8 mouse cellular contexts compared by ENCODE assay signal in genomic region chr13:41355552-41355951, GRCm38 (mm10).
DNase-seq lines count a peak whose midpoint lies in the region; ATAC-seq and TF ChIP-seq lines count a peak whose summit lies in the region.

No protein-coding gene starts in this region.

- DNase-seq in MEL (ENCODE audit: low read depth, low spot score) = no peak
- peak; percentile 60 for DNase-seq in lung, postnatal 14 days
- no peak for DNase-seq in layer of hippocampus, adult 11-12 months (ENCODE audit: low spot score)
- DNase-seq in urinary bladder, adult 18-20 months (ENCODE audit: low spot score in 2 of 2) = no peak
- no peak for DNase-seq in retina, embryonic 14.5 days (ENCODE audit: low spot score)
- DNase-seq in layer of hippocampus, postnatal 14 days (ENCODE audit: low spot score in 2 of 2) = no peak

- H3K9ac ChIP-seq in MEL (ENCODE audit: control insufficient read depth, low read depth, low read length, poor library complexity, severe bottlenecking) = no peak overlapping the region
- H3K9ac ChIP-seq in embryonic facial prominence, embryonic 15.5 days = no peak overlapping the region
- H3K9ac ChIP-seq in intestine, postnatal 0 days (ENCODE audit: low read depth, low read length) = no peak overlapping the region

- no peak for TF ChIP-seq CTCF in MEL (IDR thresholded peaks at IDR 0.05 in 2 of 3, conservative IDR thresholded peaks at IDR 0.05 in 1 of 3; ENCODE audit: control insufficient read depth in 1 of 3, insufficient read depth in 1 of 3, low read depth in 2 of 3, low read length in 3 of 3, poor library complexity in 1 of 3, severe bottlenecking in 1 of 3)
- no peak for TF ChIP-seq CTCF in intestine, postnatal 0 days (IDR thresholded peaks at IDR 0.05; ENCODE audit: low read depth)

- no peak for ATAC-seq in embryonic facial prominence, embryonic 15.5 days (ENCODE audit: insufficient number of reproducible peaks, low FRiP score, low TSS enrichment, low read depth)
- ATAC-seq in intestine, postnatal 0 days = peak; percentile 65

- TF ChIP-seq POLR2A in MEL (IDR thresholded peaks at IDR 0.05; ENCODE audit: control insufficient read depth in 1 of 2, insufficient read depth in 1 of 2, low read depth in 1 of 2, low read length in 2 of 2, poor library complexity in 1 of 2) = no peak

- no peak for TF ChIP-seq RAD21 in MEL (IDR thresholded peaks at IDR 0.05; ENCODE audit: low read depth, low read length)

- H3K4me2 ChIP-seq in embryonic facial prominence, embryonic 15.5 days (replicated peaks) = peak overlapping the region; percentile 73
- H3K4me2 ChIP-seq in intestine, postnatal 0 days (replicated peaks; ENCODE audit: low read depth) = peak overlapping the region; percentile 78

- H3K4me1 ChIP-seq in MEL (ENCODE audit: control insufficient read depth in 1 of 2, insufficient read depth in 2 of 2, low read length in 2 of 2) = no peaks in the 10 kb centered on the region
- H3K4me1 ChIP-seq in embryonic facial prominence, embryonic 15.5 days = peaks cover 58% of the 10 kb centered on the region
- H3K4me1 ChIP-seq in intestine, postnatal 0 days (replicated peaks; ENCODE audit: control insufficient read depth, insufficient read depth, low read length) = peaks cover 20% of the 10 kb centered on the region

- H3K36me3 ChIP-seq in MEL (ENCODE audit: control insufficient read depth in 1 of 2, insufficient read depth in 2 of 2, low read length in 2 of 2) = peaks cover 0 to 4% of the 10 kb centered on the region in 2 experiments; a peak in 1 of 4 replicates
- no peaks in the 10 kb centered on the region for H3K36me3 ChIP-seq in embryonic facial prominence, embryonic 15.5 days
- H3K36me3 ChIP-seq in intestine, postnatal 0 days (ENCODE audit: control insufficient read depth, insufficient read depth) = no peaks in the 10 kb centered on the region

- H3K9me3 ChIP-seq in MEL (replicated peaks; ENCODE audit: insufficient read depth, low read length) = no peaks in the 10 kb centered on the region
- H3K9me3 ChIP-seq in embryonic facial prominence, embryonic 15.5 days (replicated peaks) = no peaks in the 10 kb centered on the region
- H3K9me3 ChIP-seq in intestine, postnatal 0 days (ENCODE audit: control insufficient read depth) = no peaks in the 10 kb centered on the region

- no peak for TF ChIP-seq EP300 in MEL (IDR thresholded peaks at IDR 0.05; ENCODE audit: low read depth in 1 of 2, low read length in 2 of 2)

- no peaks in the 10 kb centered on the region for H3K27me3 ChIP-seq in MEL (ENCODE audit: control insufficient read depth in 1 of 2, insufficient read depth in 2 of 2, low read length in 2 of 2)
- no peaks in the 10 kb centered on the region; the same call in 1 of the 2 replicates for H3K27me3 ChIP-seq in embryonic facial prominence, embryonic 15.5 days
- no peaks in the 10 kb centered on the region for H3K27me3 ChIP-seq in intestine, postnatal 0 days (replicated peaks; ENCODE audit: control insufficient read depth, insufficient read depth, low read length)

- no peak overlapping the region for H3K27ac ChIP-seq in MEL (ENCODE audit: control insufficient read depth, low read depth, low read length)
- H3K27ac ChIP-seq in embryonic facial prominence, embryonic 15.5 days (replicated peaks) = peak overlapping the region; percentile 44; the same call in 1 of the 2 replicates
- no peak overlapping the region for H3K27ac ChIP-seq in intestine, postnatal 0 days (ENCODE audit: low read depth, low read length)

- H3K79me2 ChIP-seq in MEL (ENCODE audit: control insufficient read depth, insufficient read depth, low read length, poor library complexity) = no peaks in the 10 kb centered on the region

- WGBS in embryonic facial prominence, embryonic 15.5 days = 23% methylated on average over 2 of the region's 2 CpGs
- WGBS in intestine, postnatal 0 days = 11% methylated on average over 2 of the region's 2 CpGs

- H3K4me3 ChIP-seq in MEL (ENCODE audit: control insufficient read depth in 1 of 2, insufficient read depth in 1 of 2, low read depth in 2 of 2, low read length in 2 of 2) = no peak overlapping the region
- peak overlapping the region; percentile 18; the same call in 1 of the 2 replicates for H3K4me3 ChIP-seq in embryonic facial prominence, embryonic 15.5 days (replicated peaks)
- H3K4me3 ChIP-seq in intestine, postnatal 0 days (ENCODE audit: low read depth, low read length) = no peak overlapping the region

TF ChIP-seq in MEL, 35 proteins besides CTCF, POLR2A, EP300 and RAD21:
- TF ChIP-seq MYC (IDR thresholded peaks at IDR 0.05; ENCODE audit: low read depth, low read length) (no peak), USF1 (IDR thresholded peaks at IDR 0.05; ENCODE audit: low read depth, low read length) (peak; percentile 67)
